Mouse (Mus musculus) cerebellum, adult (tissue): Measurements from ENCODE around the gene Vsnl1.

Experiments used
- ATAC-seq: cut with Nextera tagmentation; 2 replicates; pipeline ENCODE4 v1.9.2; 2017; ENCODE audit warnings: mild to moderate bottlenecking, moderate library complexity, mixed read lengths; ENCODE audit not compliant: insufficient number of reproducible peaks, low FRiP score, low TSS enrichment

The Vsnl1 gene

DNA sequence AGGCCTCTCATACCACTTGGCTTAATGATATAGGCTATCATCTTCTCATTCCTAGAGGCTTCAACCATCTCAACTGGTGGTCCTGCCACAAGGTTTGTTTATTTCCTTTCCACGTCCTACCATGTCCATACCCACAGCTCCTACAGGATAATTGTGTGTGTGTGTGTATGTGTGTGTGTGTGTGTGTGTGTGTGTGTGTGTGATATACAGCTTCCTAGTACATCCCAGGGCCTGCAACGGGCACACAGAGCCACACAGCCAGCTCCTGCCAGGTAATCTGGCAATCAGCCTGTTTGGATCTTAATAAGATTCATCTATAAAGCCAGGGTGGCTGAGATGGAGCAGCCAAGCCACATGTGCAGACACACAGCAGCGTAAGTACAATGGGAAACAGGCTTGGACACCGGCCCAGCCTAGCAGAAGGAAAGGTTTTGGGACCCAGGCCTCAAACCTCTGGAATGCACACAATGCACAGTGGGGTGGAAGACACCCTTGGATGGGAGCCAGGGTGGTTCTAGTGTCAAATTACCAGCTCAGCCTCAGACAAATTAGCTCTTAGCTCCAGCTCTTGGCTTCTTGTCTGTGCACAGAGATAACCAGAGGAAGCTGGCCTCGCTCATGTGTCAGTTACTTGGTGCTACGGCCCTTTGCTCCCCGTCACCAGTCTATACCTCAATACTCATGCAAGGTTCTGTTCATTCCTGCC, 45.0 kb downstream of the Vsnl1 start:
- 0 out of 2 replicates have a peak, but pooled peaks have one; percentile 13 for ATAC-seq

- no peak for ATAC-seq
These were observed 47.3 kb downstream of the Vsnl1 start for GRCm38 (mm10) chr12:11389141-11389540.

DNA sequence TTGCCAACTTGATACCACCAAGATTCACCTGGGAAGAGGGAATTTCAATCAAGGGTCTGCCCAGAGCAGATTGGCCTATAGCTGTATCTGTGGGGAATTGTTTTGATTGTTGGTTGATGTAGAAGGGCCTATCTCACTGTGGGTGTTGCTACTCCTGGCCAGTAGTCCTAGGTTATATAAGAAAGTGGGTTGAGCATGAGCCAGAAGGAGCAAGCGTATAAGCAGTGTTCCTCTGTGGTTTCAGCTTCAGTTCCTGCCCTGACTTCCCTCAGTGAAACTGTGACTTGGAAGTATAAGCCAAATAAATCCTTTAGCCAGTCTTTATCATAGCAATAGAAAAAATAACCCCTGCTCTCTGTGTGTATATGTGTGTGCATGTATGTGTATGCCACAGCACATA, 51.7 kb downstream of the Vsnl1 start:
- no peak for ATAC-seq

- ATAC-seq: no peak
These were observed 57.0 kb downstream of the Vsnl1 start for GRCm38 (mm10) chr12:11379396-11379795.

GRCm38 (mm10) chr12:11370056-11370455, 66.4 kb downstream of the Vsnl1 start:
- ATAC-seq: peak; percentile 79

- no peak for ATAC-seq
These were observed 69.2 kb downstream of the Vsnl1 start for GRCm38 (mm10) chr12:11367099-11367765.

DNA sequence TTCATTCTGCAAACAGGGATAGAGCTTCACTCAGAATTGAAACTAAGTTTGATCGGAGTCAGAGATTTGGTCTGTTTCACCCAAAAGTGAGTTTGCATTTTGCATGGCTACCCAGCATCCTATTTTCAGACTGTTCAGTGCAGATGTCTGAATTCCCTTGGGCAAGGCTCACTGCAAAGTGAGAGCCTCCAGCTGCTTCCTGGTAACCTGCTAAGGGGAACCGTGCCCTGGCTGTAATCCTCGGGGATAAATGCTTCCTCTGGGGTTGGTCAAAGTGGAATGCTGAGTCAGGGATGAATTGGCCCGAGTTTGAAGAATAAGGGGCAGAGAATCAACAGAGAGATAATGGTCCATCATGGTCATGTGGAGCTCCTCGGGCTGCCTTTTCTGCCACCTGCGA, 71.5 kb downstream of the Vsnl1 start:
- ATAC-seq: no peak

DNA sequence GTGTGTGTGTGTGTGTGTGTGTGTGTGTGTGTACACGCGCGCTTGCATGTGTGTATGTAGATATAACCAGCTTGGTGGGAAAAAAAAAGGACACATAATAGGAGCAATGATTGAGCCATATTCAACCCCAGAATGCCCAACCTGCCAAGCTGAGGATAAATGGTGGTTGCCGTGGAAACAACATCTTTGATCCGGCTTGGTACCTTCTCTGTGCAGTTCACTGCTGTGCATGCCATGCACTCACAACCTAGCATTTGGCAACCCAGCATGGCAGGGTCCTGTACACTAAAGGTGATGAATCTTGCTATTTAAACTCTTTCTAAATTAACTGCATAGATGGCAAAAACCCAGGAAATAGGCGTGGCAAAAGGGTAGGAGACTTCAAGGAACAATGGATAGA, 74.0 kb downstream of the Vsnl1 start:
- ATAC-seq: no peak

DNA sequence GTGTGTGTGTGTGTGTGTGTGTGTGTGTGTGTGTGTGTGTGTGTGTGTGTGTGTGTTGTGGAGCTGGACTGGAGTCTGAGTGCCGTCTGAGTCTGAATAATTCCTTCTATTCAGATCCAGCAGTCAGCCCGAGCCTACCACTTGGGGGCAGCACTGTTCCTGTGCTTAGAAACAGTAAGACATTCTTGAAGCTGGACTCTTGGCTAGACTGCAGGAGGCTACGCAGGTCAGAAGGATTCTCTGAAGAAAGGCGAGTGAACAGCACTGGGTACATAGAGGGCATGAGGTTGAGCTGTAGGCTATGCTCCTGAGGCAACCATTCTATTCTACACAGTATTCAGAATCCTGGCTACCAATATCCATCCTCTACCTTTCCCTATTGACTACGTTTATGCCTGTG, 85.5 kb downstream of the Vsnl1 start:
- ATAC-seq: peak; percentile 65

- ATAC-seq: no peak
These were observed 86.5 kb downstream of the Vsnl1 start for GRCm38 (mm10) chr12:11349870-11350269.

- ATAC-seq: no peak
These were observed 88.0 kb downstream of the Vsnl1 start for GRCm38 (mm10) chr12:11348423-11348822.

DNA sequence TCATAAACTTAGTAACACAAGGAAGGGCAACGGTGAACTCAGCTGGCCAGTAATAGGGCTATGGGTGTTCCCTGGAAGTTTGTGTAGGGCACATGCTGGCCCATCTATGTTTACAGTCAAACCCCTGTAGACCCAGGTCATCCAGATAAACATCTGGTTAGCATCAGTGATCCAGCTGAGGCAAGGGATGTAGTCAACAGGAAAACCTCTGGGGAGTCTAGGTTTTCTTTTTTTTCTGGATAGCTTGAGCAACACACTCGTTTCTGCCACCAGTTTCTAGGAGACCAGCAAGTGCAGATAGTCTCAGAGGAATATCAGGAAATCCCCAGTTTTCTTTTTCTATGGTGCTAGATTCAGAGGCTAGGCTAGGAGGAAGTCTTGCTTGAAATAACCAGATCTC, 90.5 kb downstream of the Vsnl1 start:
- ATAC-seq: no peak

GRCm38 (mm10) chr12:11342020-11342600, 94.3 kb downstream of the Vsnl1 start:
- ATAC-seq: no peak

DNA sequence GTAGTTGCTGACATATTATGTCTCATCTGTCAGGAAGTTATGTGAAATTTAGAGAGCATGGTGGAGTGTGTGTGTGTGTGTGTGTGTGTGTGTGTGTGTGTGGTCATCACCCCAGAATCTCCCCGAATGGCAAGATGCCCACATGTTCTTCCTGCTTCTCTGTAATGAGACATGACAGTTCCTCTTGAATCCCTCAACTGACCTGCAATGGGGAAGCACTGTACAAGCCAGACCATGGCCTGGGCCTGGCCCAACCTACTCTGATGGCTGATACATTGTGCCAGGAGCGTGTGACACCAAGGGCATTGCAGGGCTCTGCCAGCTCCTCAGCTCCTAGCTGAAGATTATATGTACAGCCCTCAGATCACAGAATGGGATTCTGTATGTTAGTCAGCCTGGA, 98.2 kb downstream of the Vsnl1 start:
- no peak for ATAC-seq

DNA sequence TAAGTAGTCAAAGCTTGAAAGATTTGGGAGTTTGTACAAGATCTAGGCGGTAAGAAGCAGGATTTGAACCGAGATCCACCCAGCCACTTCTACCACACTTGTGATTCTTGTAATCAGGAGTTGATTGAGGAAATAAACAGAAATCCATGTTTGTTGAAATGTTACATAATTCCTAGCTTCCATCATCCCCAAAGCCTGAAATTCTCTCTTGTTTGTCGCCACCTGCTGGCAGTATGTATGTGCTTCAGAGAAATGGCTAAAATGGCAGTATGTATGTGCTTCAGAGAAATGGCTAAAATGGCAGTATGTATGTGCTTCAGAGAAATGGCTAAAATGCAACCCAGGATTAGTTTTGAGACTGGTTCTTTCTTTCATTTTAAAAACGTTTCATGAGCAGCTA, 99.6 kb downstream of the Vsnl1 start:
- ATAC-seq: no peak

GRCm38 (mm10) chr12:11326483-11326882, 109.9 kb downstream of the Vsnl1 start:
- ATAC-seq: no peak

GRCm38 (mm10) chr12:11324480-11324879, 111.9 kb downstream of the Vsnl1 start:
- no peak for ATAC-seq

DNA sequence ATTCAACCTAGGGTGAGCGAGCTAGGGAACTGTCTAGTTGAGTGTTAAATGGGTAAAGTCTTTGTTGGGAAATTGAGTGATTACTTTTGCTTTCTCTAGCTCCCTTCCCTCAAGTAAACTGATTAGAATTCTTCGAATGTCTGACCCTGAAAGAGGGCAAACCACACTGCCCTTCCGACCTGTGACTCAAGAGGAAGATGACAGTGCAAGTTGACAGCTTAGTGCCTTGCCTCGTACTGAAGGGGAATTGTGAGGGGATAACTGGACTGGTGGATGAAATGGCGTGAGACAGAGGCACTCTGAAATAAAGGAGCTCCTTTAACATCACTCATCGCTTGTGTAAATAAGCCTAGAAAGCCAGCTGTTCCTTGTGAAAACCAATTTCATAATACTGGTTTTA, 118.7 kb downstream of the Vsnl1 start:
- no peak for ATAC-seq

DNA sequence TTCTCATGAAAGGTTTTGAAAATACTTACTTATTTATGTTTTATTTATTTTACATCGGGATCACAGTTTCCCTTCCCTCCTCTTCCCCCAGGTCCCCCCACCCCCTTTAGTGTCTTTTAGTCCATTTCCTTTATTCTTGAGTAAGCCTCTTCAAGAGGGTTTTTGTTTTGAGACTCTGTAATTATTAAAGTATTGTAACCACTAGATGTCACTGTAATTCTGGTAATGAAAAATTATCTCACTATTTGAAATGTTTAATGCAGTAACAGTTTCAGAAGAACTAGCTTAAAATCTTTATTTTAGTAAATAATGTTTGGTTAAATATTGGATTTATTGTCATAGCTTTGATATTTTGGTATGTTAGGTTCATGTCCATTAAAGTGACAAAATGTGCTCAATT, 122.6 kb downstream of the Vsnl1 start:
- ATAC-seq: no peak

- no peak for ATAC-seq
These were observed 125.3 kb downstream of the Vsnl1 start for GRCm38 (mm10) chr12:11311106-11311505.

GRCm38 (mm10) chr12:11306753-11307645, 129.4 kb downstream of the Vsnl1 start:
- no peak for ATAC-seq
